In the genomic region with DNA sequence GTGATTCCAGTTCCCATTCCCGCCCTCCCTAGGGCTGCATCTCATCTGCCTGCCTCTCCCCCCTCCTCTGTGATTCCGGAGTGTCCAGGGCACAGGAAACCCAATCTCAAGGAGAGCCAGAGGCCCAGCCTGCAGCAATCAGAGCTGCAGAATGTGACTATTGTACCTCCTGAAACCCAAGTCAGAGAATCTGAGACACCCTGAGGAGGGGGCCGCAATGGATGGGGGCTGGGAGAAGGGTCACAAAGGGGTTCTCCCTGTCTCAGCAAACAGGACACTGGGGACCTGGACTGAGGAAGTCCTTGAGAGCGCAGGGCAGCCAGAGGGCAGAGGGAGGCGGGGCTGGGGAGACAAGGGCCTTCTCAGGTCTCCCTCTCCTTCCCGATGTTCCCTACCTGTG, we compare ENCODE assay signal across 11 mouse cellular contexts. TPM values are rescaled to one million over a fixed set of nuclear protein-coding genes. Genes with fewer than 3 reads are reported as not detected.
DNase-seq lines count a peak whose midpoint lies in the region; ATAC-seq and TF ChIP-seq lines count a peak whose summit lies in the region.
"Had no signal": no experiment of that assay in that cellular context is flagged by ENCODE, and none has a peak within 500 bp of the region (broad histone marks: within the 10 kb centered on the region; RNA-seq: fewer than 3 reads in every experiment).

No protein-coding gene starts in this region.

- peak overlapping the region; percentile 43 for H3K4me2 ChIP-seq in heart, embryonic 13.5 days
- H3K4me2 ChIP-seq in midbrain, embryonic 14.5 days (ENCODE audit: low read length) = no peak overlapping the region
- no peak overlapping the region for H3K4me2 ChIP-seq in midbrain, embryonic 11.5 days
- no peak overlapping the region for H3K4me2 ChIP-seq in intestine, postnatal 0 days (replicated peaks; ENCODE audit: low read depth)
- H3K4me2 ChIP-seq in stomach, embryonic 16.5 days (ENCODE audit: low read depth, low read length) = no peak overlapping the region

- ATAC-seq in heart, embryonic 13.5 days (ENCODE audit: extremely low read depth, insufficient number of reproducible peaks, low FRiP score, low TSS enrichment) = no peak
- ATAC-seq in midbrain, embryonic 14.5 days (ENCODE audit: low FRiP score, low TSS enrichment) = no peak
- ATAC-seq in midbrain, embryonic 11.5 days (ENCODE audit: low FRiP score) = no peak
- no peak for ATAC-seq in intestine, postnatal 0 days
- ATAC-seq in stomach, embryonic 16.5 days (ENCODE audit: insufficient read depth, low FRiP score) = no peak

- H3K27me3 ChIP-seq in heart, embryonic 13.5 days (replicated peaks) = no peaks in the 10 kb centered on the region
- H3K27me3 ChIP-seq in midbrain, embryonic 14.5 days (ENCODE audit: control insufficient read depth, insufficient read depth, low read length) = peaks cover 19% of the 10 kb centered on the region; the same call in 1 of the 2 replicates
- peaks cover 53% of the 10 kb centered on the region for H3K27me3 ChIP-seq in midbrain, embryonic 11.5 days (ENCODE audit: control insufficient read depth, insufficient read depth, low read length)
- H3K27me3 ChIP-seq in intestine, postnatal 0 days (replicated peaks; ENCODE audit: control insufficient read depth, insufficient read depth, low read length) = peaks cover 13% of the 10 kb centered on the region; the same call in 1 of the 2 replicates
- no peaks in the 10 kb centered on the region for H3K27me3 ChIP-seq in stomach, embryonic 16.5 days (ENCODE audit: control insufficient read depth, insufficient read depth, low read length)

- WGBS in heart, embryonic 13.5 days = 38% methylated on average over 6 of the region's 6 CpGs
- WGBS in midbrain, embryonic 14.5 days = 56% methylated on average over 6 of the region's 6 CpGs
- WGBS in midbrain, embryonic 11.5 days = 54% methylated on average over 5 of the region's 6 CpGs
- 54% methylated on average over 6 of the region's 6 CpGs for WGBS in intestine, postnatal 0 days
- WGBS in stomach, embryonic 16.5 days = 35% methylated on average over 6 of the region's 6 CpGs

- H3K4me3 ChIP-seq in heart, embryonic 13.5 days = no peak overlapping the region
- H3K4me3 ChIP-seq in midbrain, embryonic 14.5 days (replicated peaks; ENCODE audit: low read depth, low read length) = no peak overlapping the region
- H3K4me3 ChIP-seq in midbrain, embryonic 11.5 days (ENCODE audit: low read depth, low read length) = no peak overlapping the region
- no peak overlapping the region for H3K4me3 ChIP-seq in intestine, postnatal 0 days (ENCODE audit: low read depth, low read length)
- no peak overlapping the region for H3K4me3 ChIP-seq in stomach, embryonic 16.5 days (replicated peaks; ENCODE audit: low read length)

- H3K9me3 ChIP-seq in heart, embryonic 13.5 days = no peaks in the 10 kb centered on the region
- no peaks in the 10 kb centered on the region for H3K9me3 ChIP-seq in midbrain, embryonic 14.5 days (ENCODE audit: control insufficient read depth, low read length)
- no peaks in the 10 kb centered on the region for H3K9me3 ChIP-seq in midbrain, embryonic 11.5 days (ENCODE audit: control insufficient read depth, low read length)
- no peaks in the 10 kb centered on the region for H3K9me3 ChIP-seq in intestine, postnatal 0 days (ENCODE audit: control insufficient read depth)
- no peaks in the 10 kb centered on the region for H3K9me3 ChIP-seq in stomach, embryonic 16.5 days (replicated peaks; ENCODE audit: control insufficient read depth, low read length)

- no peak for TF ChIP-seq CTCF in intestine, postnatal 0 days (IDR thresholded peaks at IDR 0.05; ENCODE audit: low read depth)

- DNase-seq in heart, adult 8-10 months (ENCODE audit: low spot score) = no peak
- no peak for DNase-seq in midbrain, embryonic 14.5 days
- no peak for DNase-seq in midbrain, embryonic 11.5 days (ENCODE audit: low spot score, missing footprints)
- no peak for DNase-seq in spleen, postnatal 14 days (ENCODE audit: low spot score in 2 of 2)
- no peak for DNase-seq in right cerebral cortex, postnatal 4 days
- DNase-seq: adrenal gland, postnatal 14 days; cerebellum, postnatal 36 days; thymus, postnatal 14 days had no signal

- H3K27ac ChIP-seq in heart, embryonic 13.5 days (replicated peaks) = peak overlapping the region; percentile 91
- peak overlapping the region; percentile 78 for H3K27ac ChIP-seq in midbrain, embryonic 14.5 days (replicated peaks; ENCODE audit: low read depth, low read length)
- no peak overlapping the region for H3K27ac ChIP-seq in midbrain, embryonic 11.5 days (ENCODE audit: low read depth, low read length)
- no peak overlapping the region for H3K27ac ChIP-seq in intestine, postnatal 0 days (ENCODE audit: low read depth, low read length)
- peak overlapping the region; percentile 43; the same call in 1 of the 2 replicates for H3K27ac ChIP-seq in stomach, embryonic 16.5 days (ENCODE audit: low read length)

- H3K36me3 ChIP-seq in heart, embryonic 13.5 days = no peaks in the 10 kb centered on the region; the same call in 1 of the 2 replicates
- H3K36me3 ChIP-seq in midbrain, embryonic 14.5 days (ENCODE audit: control insufficient read depth, insufficient read depth, low read length) = no peaks in the 10 kb centered on the region
- no peaks in the 10 kb centered on the region for H3K36me3 ChIP-seq in midbrain, embryonic 11.5 days (ENCODE audit: control insufficient read depth, insufficient read depth, low read length)
- no peaks in the 10 kb centered on the region for H3K36me3 ChIP-seq in intestine, postnatal 0 days (ENCODE audit: control insufficient read depth, insufficient read depth)
- no peaks in the 10 kb centered on the region; the same call in 1 of the 2 replicates for H3K36me3 ChIP-seq in stomach, embryonic 16.5 days (ENCODE audit: control insufficient read depth, insufficient read depth, low read length)

- peaks cover 96% of the 10 kb centered on the region for H3K4me1 ChIP-seq in heart, embryonic 13.5 days
- peaks cover 42% of the 10 kb centered on the region for H3K4me1 ChIP-seq in midbrain, embryonic 14.5 days (ENCODE audit: control insufficient read depth, insufficient read depth, low read length)
- peaks cover 25% of the 10 kb centered on the region for H3K4me1 ChIP-seq in midbrain, embryonic 11.5 days (ENCODE audit: control insufficient read depth, insufficient read depth, low read length)
- peaks cover 16% of the 10 kb centered on the region for H3K4me1 ChIP-seq in intestine, postnatal 0 days (replicated peaks; ENCODE audit: control insufficient read depth, insufficient read depth, low read length)
- H3K4me1 ChIP-seq in stomach, embryonic 16.5 days (ENCODE audit: control insufficient read depth, insufficient read depth, low read length) = peaks cover 51% of the 10 kb centered on the region

- H3K9ac ChIP-seq in heart, embryonic 13.5 days = peak overlapping the region; percentile 68
- no peak overlapping the region for H3K9ac ChIP-seq in midbrain, embryonic 14.5 days (replicated peaks; ENCODE audit: low read length)
- no peak overlapping the region for H3K9ac ChIP-seq in midbrain, embryonic 11.5 days (ENCODE audit: low read length)
- H3K9ac ChIP-seq in intestine, postnatal 0 days (ENCODE audit: low read depth, low read length) = peak overlapping the region; percentile 18; the same call in 1 of the 2 replicates
- H3K9ac ChIP-seq in stomach, embryonic 16.5 days (ENCODE audit: low read length) = peak overlapping the region; percentile 42

RNA-seq across cellular contexts. Expression of a gene that starts 10.2 kb away (rescaled TPM):
- 7.8 and 8.9 TPM in 2 replicates for polyA plus RNA-seq in heart, embryonic 13.5 days (2015; fragmentation: Nextera tagmentation; extraction: Ambion mirVana)
- under 1 TPM in 1 of 4 experiments, not detected in 3; 0.66 TPM for total RNA-seq in heart, adult 8-10 months (2022)
- polyA plus RNA-seq in midbrain, embryonic 14.5 days (2014; fragmentation: Nextera tagmentation; extraction: Ambion mirVana) = 0.67 and 0.91 TPM in 2 replicates
- 1.6 and 1.9 TPM in 2 replicates for polyA plus RNA-seq in midbrain, embryonic 11.5 days (2014; fragmentation: Nextera tagmentation; extraction: Ambion mirVana)
- 1.0 and 1.5 TPM in 2 replicates for polyA plus RNA-seq in intestine, postnatal 0 days (2015; fragmentation: Nextera tagmentation; extraction: Ambion mirVana)
- 3.2 and 4.1 TPM in 2 replicates for polyA plus RNA-seq in stomach, embryonic 16.5 days (2015; fragmentation: Nextera tagmentation; extraction: Ambion mirVana)

RNA-seq across cellular contexts. Expression of a gene that starts 31.7 kb away (rescaled TPM):
- polyA plus RNA-seq in heart, embryonic 13.5 days (2015; fragmentation: Nextera tagmentation; extraction: Ambion mirVana) = 15.4 and 17.1 TPM in 2 replicates
- total RNA-seq in heart, adult 8-10 months (2022) = 1 to 10 TPM; 3.5 to 4.8 (median 4.3) TPM
- polyA plus RNA-seq in midbrain, embryonic 14.5 days (2014; fragmentation: Nextera tagmentation; extraction: Ambion mirVana) = 1.5 and 3.8 TPM in 2 replicates
- 5.1 and 6.5 TPM in 2 replicates for polyA plus RNA-seq in midbrain, embryonic 11.5 days (2014; fragmentation: Nextera tagmentation; extraction: Ambion mirVana)
- 3.5 and 3.9 TPM in 2 replicates for polyA plus RNA-seq in intestine, postnatal 0 days (2015; fragmentation: Nextera tagmentation; extraction: Ambion mirVana)
- 6.0 and 8.3 TPM in 2 replicates for polyA plus RNA-seq in stomach, embryonic 16.5 days (2015; fragmentation: Nextera tagmentation; extraction: Ambion mirVana)

RNA-seq across cellular contexts. Expression of a gene that starts 45.3 kb away (rescaled TPM):
- polyA plus RNA-seq in heart, embryonic 13.5 days (2015; fragmentation: Nextera tagmentation; extraction: Ambion mirVana) = 15.1 and 15.7 TPM in 2 replicates
- total RNA-seq in heart, adult 8-10 months (2022) = 10 to 100 TPM; 26.7 to 36.0 (median 33.4) TPM
- polyA plus RNA-seq in midbrain, embryonic 14.5 days (2014; fragmentation: Nextera tagmentation; extraction: Ambion mirVana) = 19.1 and 20.2 TPM in 2 replicates
- polyA plus RNA-seq in midbrain, embryonic 11.5 days (2014; fragmentation: Nextera tagmentation; extraction: Ambion mirVana) = 18.6 and 21.4 TPM in 2 replicates
- polyA plus RNA-seq in intestine, postnatal 0 days (2015; fragmentation: Nextera tagmentation; extraction: Ambion mirVana) = 9.3 and 9.8 TPM in 2 replicates
- 14.4 and 14.5 TPM in 2 replicates for polyA plus RNA-seq in stomach, embryonic 16.5 days (2015; fragmentation: Nextera tagmentation; extraction: Ambion mirVana)

RNA-seq across cellular contexts. Expression of a gene that starts 46.9 kb away (rescaled TPM):
- polyA plus RNA-seq in heart, embryonic 13.5 days (2015; fragmentation: Nextera tagmentation; extraction: Ambion mirVana) = 47.6 and 51.6 TPM in 2 replicates
- 10 to 100 TPM; 30.9 to 41.7 (median 38.5) TPM for total RNA-seq in heart, adult 8-10 months (2022)
- 56.9 and 59.6 TPM in 2 replicates for polyA plus RNA-seq in midbrain, embryonic 14.5 days (2014; fragmentation: Nextera tagmentation; extraction: Ambion mirVana)
- polyA plus RNA-seq in midbrain, embryonic 11.5 days (2014; fragmentation: Nextera tagmentation; extraction: Ambion mirVana) = 39.9 and 45.6 TPM in 2 replicates
- polyA plus RNA-seq in intestine, postnatal 0 days (2015; fragmentation: Nextera tagmentation; extraction: Ambion mirVana) = 22.3 and 23.7 TPM in 2 replicates
- 53.7 and 54.1 TPM in 2 replicates for polyA plus RNA-seq in stomach, embryonic 16.5 days (2015; fragmentation: Nextera tagmentation; extraction: Ambion mirVana)

Comparison
In these comparisons a context has a peak if more than half of its experiments do, and no peak if none do; other contexts are left out.
1. H3K27ac ChIP-seq: peak in heart, embryonic 13.5 days (single experiment), midbrain, embryonic 14.5 days (single experiment) and stomach, embryonic 16.5 days (single experiment); none in midbrain, embryonic 11.5 days (single experiment) and intestine, postnatal 0 days (single experiment).
2. H3K9ac ChIP-seq: peak in heart, embryonic 13.5 days (single experiment), intestine, postnatal 0 days (single experiment) and stomach, embryonic 16.5 days (single experiment); none in midbrain, embryonic 14.5 days (single experiment) and midbrain, embryonic 11.5 days (single experiment).